Mouse (Mus musculus) right cerebral cortex, postnatal 25 days (tissue): ENCODE measurements around the gene Irak4.

ENCODE experiments used
- DNase-seq: peaks from one replicate; pipeline ENCODE4 v3.0.0; 2022

Gene Irak4

DNA sequence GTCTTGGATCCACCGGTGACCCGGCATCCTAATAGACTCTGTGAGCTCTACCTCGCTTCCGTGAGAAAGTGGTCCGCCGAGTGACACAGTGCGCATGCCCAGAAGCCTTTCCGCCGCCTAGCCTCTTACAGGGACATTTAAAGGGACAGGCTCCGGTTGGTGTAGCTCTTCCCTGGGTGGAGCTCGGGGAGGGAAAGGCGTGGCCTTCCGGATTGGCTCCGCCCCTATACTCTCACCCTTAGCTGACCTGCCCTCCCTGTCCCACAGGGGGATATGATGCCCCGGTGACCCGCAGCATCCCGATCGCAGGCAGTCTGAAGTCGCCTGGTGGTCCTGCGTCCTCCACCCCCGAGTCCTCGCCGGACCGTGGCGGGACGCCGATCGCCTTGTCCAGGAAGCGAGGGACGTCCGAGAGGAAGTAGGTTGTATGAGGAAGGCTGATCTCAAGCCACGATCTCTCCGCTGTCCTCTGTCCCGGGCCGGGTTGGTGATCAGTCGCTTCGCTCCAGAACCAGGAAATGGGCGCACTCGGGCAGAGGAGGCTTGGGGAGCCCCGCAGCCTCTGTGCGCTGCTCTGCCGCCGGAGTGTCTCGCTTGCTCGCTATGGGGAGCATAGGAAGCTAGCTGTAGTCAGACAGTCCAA, at the start of gene Irak4, which contains the start of gene Pus7l:
Gene Irak4, plus strand, starts transcription at position 235 of the 643 bp plus-strand sequence.
Gene Pus7l, minus strand, starts transcription at position 139 of the 643 bp plus-strand sequence.
- peak; percentile 90 for DNase-seq

DNA sequence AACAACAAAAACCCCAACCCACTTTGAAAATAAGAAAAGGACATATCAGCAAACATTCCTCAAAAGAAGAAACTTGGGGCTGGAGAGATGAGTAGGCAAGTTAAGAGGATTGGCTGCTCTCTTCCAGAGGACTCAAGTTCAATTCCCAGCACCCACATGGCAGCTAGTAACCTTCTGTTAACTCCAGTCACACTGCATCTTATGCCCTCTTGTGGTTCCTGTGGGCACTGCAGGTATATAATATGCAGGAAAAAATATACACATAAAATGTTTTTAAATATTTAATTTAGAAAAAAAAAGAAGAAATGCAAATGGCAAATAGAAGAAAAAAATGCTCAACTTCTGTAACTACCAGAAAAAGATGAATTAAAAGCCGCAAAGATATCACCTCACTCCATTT, 49.0 kb upstream of the Irak4 start:
- DNase-seq: no peak

DNA sequence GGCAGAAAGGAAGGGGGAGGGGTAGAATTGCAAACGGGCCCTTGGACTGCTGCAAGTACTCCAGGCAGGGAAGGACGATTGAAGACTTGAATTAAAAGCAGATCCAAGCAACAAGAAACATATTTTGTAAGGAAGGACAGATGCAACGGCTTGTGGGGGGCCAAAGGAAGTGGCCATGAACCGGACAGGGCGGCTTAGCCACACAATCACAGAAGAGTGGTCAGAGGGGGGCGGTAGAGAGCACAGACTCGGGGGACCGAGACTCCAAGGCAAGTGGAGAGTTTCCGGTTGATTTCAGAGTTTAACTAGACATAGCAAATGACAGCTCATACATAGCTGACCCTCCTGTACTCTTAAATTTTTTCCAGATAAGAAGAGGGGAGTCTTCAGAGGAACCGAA, 47.5 kb upstream of the Irak4 start:
- DNase-seq: no peak

DNA sequence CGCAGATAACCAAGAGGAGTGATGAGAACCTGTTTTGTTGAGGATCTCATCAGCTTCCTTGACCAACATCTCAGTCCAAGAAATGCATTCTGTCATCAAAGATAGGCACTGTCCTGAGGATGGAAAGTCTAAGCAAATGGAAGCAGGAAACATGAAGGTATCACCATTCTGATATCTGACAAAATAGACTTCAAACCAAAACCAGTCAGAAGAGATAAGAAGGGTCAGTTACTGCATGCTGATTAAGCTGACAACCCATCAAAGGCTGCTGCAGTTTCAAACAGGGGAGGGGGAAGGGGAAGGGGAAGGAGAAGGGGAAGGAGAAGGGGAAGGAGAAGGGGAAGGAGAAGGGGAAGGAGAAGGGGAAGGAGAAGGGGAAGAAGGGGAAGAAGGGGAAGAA, 44.2 kb upstream of the Irak4 start:
- no peak for DNase-seq

DNA sequence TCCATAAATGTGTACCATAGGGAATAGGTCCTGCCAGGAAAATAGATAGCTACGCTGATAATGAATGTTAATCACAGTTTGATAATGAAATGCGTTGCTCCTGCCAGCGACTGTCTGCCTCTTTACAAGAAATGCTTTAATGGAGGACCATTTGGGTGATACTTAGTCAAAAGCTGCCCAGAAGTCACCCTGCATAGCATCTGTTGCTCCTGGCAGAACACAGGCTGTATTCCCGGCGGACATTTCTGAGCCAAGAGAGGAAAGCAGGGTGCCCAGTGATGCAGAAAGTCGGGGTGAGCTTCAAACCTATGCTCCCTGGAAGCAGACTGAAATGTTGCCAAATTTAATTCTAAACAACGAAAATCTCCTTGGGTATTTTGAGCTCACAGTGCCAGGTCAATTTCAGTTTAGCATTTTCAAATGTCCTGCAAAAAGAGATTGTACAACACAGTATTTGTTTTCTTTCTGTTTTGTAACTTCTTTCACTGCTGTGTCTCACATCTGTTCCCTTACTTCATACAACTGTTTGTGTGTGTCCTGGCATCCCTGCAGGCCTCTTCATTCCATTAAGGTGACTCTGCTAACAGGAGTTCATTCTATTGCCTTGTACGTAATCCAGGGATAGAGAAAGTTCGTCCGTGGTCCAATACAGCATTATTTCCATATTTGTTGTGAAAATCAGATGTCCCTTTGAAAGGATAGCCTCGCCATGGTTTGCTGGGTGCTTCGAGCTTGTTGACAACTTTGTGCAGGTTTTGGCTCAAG, 39.8 kb upstream of the Irak4 start:
- DNase-seq: no peak

DNA sequence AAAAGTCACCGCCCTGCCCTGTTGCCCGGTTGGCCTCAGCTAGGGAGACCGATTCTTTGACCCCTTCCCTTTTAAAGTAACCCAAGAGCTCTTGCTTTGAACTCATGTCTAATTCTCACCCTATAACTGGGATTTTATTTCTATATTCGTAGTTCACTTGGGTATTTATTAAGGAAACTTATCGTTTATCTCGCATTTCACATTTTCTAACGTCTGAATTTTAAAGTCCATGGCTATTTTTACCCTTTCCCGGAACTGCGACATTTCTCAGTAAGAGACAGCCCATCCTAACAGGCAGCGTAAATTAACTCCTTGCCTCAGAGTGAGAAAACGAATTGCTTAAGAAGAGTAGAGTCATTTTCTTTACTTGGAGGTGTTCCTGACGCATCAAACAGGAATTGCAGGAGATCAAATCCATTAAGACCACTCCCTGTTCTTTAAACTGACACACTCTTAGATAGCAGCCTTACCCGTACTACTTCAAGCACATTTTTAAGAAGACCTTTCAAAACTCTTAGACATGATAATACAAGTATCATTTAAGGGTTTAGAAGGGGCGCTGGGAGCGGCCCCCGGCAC, 25.4 kb upstream of the Irak4 start:
- no peak for DNase-seq

DNA sequence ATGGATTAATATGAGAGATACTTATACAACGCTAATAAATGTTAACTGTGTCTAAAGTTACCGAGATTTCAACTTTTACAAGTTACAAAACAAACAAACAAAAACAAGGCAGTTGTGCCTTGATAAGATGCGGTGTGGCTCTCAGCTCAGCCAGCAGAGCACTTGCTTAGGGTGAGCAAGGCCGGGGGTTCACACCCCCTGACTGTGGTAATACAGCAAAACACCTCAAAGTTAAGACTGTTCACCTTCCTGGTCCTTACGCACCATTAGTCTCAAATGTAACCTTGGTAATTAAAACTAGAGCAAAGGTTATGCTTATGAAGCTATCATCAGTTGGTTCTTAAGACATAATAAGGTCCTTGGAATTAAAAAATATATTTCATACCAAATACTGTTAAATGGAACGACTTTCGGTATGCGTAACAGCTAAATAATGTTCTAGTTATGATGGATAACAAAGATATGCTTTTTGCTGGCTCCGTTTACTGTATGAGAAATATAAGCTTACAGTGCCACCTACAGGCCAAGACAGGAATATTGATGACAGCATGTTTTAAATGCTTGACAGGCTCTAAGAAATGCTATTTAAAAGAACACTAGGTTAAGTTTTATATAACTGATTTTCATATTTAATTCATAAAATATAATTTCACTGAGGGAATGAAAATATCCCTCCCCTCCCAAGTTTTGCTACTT, 23.1 kb upstream of the Irak4 start:
- no peak for DNase-seq

DNA sequence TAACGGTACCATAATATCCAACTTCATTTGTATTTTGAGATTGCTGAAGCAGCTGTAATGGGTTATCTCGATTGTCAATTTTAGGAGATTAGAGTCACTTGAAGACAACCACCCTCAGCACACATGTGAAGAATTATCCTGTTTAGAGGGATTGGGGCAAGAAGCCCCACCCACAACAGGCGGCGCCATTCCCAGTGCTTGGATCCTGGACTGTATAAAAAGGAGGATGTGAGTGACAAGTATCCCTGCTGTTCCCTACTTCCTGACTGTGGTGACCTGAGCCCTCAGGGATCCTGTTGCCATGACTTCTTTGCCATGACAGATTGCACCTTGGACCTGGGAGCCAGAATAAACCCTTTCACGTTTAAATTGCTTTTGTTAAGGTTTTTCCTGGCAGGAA, 22.5 kb upstream of the Irak4 start:
- DNase-seq: no peak

DNA sequence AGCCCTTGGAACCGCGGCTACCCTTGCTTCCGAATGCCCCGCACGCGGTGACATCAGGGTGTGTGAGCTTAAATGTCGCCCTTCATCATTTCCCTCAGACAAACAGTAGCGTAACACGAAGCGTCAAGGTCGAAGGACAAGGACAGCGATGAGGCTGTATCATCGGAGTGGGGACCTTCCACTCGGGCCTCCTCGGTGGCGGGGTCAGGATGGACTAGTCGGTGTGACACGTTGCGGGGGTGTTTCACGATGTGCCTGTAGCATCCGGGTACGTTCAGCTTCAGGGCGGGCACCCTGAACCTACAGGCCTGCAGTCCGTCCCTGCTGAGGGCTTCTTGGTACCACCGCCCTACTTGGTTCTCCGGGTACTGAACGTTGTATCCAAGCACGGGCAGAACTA, 20.2 kb upstream of the Irak4 start:
- no peak for DNase-seq

DNA sequence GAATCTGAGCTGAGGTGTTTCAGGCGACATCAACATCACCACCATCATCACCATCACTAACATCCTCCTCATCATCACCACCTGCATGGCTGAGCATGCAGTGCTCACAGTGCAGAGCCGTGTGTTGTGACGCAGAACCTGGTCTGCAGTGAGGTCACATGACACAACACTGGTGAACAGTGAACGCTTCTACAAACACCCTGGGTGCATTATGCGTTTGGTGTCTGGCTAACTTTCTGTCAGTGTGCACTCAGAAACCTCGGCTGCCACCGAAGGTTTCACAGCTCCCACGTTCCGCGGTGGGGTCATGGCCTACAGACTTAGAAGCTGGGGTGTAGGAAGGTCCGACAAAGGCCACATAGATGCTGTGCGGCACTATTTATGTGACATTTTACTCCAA, 18.5 kb upstream of the Irak4 start:
- DNase-seq: no peak

DNA sequence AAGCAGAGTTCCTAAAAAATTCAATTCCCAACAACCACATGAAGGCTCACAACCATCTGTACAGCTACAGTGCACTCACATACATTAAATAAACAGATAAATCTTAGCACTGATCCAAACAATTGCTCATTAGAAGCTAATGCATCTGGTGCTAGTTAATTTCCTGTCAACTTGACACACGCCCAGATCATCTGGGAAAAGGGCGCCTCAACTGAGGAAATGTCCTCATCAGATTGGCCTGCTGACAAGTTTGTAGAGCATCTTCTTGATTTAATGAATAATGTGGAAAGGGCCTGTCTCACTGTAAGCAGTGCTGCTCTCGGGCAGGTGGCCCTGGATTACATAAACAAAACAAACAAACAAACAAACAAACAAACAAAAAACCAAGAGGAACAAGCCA, 12.9 kb upstream of the Irak4 start:
- DNase-seq: no peak

DNA sequence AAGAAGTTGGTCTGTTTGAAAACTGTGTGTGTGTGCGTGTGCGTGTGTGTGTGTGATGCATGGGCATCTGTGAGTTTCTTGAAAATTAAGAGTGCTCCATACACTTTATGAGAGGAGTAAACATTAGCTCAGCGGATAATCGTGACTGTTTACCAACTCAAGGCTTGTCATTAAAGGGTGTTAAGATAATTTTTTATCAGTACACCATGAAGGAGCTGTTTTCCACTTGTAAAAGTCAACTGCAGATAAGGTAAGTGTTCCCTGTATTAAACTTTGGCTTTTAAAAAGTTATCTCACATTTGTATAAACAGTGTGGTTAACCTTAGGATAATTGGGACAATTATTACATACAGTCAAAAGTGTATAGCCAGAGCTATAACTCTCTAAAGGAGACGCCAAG, 11.1 kb upstream of the Irak4 start:
- DNase-seq: no peak

DNA sequence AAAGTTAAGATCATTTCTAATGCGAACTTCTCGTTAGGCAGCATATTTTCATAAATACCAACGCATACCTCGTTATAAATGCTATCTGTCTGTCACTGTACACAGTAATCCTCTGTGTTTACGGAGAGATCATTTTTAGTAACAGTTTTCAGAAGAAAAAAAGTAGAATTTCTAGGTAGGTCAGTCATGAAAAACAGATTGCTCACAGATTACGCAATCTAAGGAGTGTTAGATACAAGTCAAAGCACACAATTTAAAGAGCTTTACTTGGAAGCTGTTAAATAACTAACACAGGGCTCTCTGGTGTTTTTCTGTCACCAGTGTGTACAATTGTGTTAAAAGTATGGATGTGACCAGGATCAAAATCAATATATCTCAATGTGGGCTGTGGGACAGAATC, 10.5 kb upstream of the Irak4 start:
- no peak for DNase-seq

DNA sequence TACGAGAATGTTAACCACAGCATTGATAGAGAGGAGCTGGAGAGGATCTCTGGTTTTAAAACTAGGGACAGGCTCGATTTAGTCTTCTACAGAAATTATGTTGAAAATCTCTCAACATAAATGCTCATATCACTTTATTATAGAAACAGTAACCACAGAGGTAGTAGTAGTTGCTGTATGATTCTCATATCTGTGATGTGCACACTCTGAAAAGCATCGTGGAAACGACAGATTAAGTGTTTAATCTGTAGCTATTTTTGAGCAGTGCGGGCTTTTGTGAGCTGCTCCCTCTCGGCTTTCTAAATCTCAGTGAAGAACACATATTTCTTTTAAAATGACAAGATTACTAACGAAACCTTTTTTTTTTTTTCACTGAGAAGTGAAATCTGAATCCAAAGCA, 7.9 kb upstream of the Irak4 start:
- DNase-seq: no peak

DNA sequence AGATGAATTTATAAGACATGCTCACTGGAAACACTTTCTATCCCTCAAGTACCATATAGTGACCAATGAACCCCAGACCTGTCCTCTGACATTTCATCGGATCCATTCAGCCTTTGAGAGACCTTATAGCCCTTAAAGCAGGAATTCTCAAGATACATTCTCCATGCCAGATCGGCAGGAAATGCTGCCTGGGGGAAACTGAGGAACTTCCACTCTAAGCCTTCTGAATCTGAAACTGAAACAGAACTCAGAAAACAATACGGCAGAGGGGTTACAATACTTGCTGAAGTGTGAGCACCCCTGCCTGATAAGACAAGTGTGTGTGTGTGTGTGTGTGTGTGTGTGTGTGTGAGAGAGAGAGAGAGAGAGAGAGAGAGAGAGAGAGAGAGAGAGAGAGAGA, 4.1 kb upstream of the Irak4 start:
- no peak for DNase-seq

DNA sequence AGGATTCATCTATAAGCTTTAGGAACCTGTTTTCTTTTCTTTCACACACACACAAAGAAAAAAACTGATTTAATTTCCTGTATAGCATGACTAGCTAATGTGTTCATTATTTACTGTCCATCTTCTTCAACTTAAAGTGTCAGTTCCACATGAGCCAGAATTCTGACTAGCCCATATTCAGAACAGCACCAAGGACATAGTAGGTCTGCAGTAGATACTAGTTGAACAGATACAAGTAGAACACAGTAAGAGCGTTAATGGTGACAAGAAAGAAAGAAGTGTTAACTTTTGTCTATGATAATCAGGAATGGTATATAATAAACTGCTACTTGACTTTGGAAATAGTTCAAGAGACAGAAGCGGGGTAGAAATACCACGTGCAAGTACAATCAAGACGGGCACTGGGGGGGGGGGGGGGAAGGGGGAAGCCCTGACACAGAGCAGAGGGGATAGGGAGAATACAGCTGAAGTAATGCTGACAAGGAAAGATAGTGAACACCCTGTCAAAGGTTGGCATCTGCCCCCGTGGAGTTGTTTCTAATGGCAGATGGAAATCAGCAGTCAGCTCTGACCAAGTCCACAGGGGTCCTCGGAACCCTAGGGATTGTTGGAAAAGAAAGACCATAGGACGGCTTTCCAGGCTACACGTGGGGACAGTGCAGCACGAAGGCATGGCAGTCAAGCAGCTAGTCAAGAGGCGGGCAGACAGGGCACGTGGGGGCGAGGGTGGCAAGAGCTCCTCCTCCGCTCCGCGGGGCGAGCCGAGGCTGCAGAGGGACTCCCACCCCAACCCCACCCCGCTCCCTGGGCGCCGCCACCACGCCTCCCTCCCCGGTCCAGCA, 655 bp upstream of the Irak4 start:
- no peak for DNase-seq

DNA sequence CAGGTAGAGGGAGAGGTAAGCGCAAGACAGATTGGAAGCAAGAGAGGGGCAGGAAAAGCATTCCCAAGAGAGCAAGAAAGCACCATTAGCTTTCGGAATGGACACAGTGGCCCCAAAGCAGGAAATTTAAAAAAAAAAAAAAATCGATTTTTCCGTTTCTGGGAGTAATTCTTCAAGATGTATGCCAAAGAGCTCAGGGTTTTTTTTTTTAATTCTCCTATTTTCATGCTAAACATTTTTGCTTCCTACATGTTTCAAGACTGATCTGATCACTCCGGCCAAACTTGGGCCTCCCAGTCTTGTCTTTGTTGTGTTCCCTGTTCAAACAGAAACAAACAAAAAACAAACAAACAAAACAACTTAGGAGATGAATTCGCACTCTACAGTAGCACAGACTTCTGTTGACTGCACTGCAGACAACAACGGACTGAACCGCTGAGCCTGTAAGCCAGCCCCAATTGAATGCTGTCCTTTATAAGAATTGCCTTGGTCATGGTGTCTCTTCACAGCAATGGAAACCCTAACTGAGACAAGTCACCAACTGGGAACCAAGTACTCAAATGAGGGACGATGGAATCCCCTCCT, 701 bp downstream of the Irak4 start:
- no peak for DNase-seq

DNA sequence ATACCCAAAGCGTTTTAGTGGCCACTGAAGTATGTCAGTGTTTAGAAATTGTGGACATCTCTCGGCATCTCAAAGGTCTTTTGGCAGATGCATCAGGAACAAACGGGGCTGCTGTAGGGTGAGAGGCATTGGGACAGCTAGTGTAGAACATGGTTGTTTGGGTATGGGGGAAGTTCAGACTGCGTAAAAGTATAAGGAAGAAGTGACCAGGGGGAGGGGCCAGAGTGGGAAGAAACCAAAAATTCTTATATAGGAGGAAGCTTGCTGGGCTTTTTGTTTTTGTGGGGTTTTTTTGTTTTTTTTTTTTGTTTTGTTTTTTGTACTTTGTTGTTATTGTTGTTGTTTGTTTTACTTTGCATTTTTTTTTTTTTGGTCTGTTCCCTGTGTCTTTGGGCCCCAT, 1.4 kb downstream of the Irak4 start:
- no peak for DNase-seq

DNA sequence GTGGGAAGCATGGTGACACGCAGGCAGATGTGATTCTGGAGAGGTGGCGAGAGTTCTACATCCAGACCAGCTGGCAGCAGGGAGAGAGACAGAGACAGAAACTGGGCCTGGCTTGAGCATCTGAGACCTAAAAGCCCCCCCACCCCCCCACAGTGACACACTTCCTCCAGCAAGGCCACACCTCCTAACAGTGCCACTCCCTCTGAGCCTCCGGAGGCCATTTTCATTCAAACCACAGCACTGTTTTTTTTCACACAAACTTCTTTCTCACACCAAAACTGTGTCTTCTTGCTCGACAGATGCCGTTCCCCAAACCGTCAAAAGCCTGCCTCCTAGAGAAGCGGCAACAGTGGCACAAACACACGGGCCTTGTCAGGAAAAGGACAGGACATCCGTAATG, 10.1 kb downstream of the Irak4 start:
- no peak for DNase-seq

DNA sequence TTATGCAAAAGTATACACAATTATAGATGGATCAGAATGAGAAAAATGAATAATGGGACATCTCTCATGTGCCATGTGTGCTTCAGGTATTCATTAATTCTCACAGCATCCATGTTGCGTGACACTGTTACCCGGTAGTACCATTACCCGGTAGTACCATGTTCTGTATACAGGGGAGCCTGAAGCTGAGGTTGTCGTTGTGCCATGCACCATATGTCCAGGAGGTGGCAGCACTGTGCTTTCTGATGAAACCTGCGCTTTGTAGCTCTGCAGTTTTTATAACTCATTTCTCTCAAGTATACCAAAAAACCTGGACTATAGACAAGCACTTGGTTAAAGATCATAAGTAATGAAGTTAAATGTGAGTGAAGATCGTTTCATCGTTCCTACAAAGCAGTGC, 14.0 kb downstream of the Irak4 start:
- DNase-seq: peak; percentile 78

DNA sequence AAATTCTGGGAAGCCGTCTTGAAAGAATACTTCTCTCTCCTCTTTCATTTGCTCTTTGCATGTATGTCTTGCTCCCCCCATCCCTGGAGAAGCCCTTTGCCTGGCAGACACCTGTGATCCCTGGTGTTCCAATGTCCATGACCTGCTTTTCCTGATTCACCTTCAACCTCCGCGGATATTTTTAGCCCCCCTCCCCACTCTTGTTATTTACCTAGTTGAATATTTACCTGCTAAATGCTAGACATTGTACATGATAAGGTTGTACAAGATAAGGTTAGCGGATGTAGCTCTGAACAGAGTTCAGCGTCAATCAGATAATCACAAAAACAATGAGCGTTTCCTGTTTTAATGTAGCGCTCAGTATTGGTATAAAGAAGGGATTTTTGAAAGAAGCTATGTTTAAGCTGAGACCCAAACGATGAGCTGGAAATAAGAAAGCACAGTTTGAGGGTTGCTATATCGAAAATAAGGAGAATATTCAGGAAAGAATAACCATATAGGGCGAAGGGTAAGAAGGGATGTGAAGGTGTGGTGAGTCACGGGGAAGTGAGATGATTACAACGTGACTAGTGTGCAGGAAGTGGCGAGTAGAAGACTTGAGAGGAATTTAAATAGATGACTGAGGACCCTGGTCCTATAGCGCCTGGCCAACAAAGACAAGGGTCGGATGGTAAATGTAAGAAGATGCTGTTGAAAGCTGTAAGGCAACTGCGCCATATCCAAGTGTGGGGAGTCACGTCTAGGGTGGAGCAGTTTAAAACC, 15.6 kb downstream of the Irak4 start:
- no peak for DNase-seq

DNA sequence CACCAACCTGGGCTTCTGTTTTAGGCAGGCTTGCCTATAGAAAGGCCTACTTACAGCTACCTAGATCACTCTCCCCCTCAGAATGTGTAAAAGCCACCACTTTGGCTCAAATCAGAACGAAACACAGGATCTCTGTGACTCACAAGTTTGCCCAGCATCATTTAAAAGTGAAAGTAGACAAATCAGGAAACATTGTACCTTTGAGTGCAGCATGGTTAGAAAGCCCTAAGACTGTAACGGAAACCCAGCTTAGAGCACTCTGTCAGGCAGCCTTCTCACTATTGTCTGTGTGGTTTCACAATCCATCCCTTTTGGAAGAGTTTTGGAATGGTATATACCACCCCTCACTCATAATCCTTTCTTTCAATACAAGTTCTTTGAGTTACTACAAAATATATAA, 21.5 kb downstream of the Irak4 start:
- DNase-seq: no peak
